Mouse (Mus musculus): ENCODE data around the gene Pcyox1. TPM values are rescaled to one million over a fixed set of nuclear protein-coding genes. Genes with fewer than 3 reads are reported as not detected.

The Pcyox1 gene
- 100 to 1,000 TPM in 1 of 2 experiments, 10 to 100 TPM in 1; 95.3 to 104 TPM for total RNA-seq (2021)

DNA sequence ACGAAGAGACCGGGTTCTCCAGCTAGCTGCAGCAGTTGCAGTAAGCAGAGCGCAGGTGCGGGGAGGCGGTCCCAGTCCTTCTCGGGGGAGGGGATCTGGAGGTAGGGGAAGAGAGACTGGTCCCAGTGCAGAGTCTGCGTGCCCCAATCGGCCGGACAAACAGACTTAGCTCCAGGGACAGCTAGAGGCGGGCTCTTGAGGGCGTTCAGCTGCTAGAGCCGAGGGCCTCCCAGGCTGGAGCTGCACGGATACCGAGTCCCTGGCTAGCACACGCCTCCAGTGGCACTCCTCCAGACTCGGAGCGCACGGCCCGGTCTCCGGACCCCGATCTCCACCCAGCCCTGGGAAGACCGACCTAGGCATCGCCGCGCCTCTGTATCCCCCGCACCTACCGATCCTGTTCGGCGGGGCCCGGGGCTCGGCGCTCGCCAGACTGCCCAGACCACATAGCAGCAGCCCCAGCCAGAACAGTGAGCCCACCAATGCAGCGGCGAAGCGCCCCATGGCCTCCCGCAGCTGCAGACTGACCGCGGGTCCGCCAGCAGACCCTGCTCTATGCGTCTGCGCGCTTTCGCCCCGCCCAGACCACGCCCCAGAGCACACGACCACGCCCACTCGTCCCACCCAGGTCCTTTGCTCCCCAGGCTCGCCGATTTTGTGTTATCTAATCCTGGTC is at the start of gene Pcyox1:
Gene Pcyox1 (minus strand): TSS at position 574 of the 676 bp plus-strand sequence.
- peak; percentile 87 to 89 for DNase-seq (ENCODE audit: low spot score in 2 of 2)
- intact Hi-C loops (cut with DNase I): loop anchor here (2.0 kb wide), 2 partner anchors 32 to 268 kb away; partner anchors contain the start of gene Fam136a

DNA sequence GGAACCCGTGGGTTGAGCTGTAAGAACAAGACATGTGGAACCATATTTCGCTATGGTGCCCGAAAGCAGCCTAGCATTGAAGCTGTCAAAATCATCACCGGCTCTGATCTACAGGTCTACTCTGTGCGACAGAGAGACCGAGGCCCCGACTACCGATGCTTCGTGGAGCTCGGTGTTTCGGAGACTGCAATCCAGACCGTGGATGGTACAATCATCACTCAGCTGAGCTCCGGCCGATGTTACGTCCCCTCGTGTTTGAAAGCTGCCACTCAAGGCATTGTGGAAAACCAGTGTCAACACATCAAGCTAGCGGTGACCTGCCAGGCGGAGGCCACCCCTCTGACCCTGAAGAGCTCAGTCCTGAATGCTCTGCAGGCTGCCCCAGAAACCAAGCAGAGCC is 48.6 kb upstream of the Pcyox1 start:
- DNase-seq (ENCODE audit: low spot score in 2 of 2): no peak
- intact Hi-C loops (cut with DNase I): no loop called here

DNA sequence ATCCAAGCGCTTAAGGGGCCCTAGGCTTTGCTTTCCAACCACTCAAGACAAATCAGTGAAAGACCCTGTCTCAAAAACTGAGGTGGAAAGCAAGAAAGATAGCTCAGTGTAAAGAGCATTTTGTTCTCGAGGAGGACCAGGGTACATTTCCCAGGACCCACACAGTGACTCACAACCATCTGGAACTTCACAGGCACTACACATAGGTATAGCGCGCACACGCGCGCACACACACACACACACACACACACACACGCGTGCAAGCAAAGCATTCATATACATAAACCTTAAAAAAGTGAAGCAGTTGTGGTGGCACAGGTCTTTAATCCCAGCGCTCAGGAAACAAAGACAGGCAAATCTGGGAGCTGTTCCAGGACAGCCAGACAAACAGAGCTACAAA is 44.6 kb upstream of the Pcyox1 start:
- intact Hi-C loops (cut with DNase I): no loop called here
- DNase-seq (ENCODE audit: low spot score in 2 of 2): peak in 1 of 2 experiments; percentile 37

DNA sequence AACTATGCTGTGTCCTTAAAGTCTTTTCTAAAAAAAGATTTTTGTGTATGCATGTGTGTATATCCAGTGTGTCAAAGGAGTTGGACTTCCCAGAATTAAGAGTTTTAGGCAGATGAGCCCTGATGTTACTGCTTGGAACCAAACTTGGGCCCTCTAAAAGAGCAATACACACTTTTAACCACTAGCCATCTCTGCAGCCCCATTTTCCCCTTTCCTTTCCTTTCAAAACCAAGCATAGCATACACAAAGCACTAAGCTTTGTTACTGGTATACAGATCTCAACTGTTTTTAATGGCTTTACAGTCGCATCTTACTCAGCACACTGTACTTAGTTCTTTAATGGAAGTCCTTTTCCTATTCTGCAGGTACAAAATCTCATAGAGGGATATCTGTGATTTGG is 42.6 kb upstream of the Pcyox1 start:
- intact Hi-C loops (cut with DNase I): no loop called here
- DNase-seq (ENCODE audit: low spot score in 2 of 2): no peak

DNA sequence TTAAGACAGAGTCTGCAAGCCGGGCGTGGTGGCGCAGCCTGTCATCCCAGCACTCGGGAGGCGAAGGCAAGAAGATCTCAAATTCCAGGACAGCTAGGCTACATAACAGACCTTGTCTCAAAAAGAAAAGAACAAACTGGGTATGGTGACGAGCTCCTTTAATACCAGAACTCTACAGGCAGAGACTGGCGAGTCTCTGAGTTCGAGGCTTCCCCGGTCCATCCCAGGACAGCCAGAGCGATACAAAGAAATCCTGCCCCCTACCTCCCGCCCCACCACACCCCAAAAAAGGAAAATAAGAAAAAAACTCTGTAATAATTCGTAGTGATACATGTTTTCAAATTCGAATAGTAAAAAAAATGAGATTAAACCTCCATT is 42.2 kb upstream of the Pcyox1 start:
- intact Hi-C loops (cut with DNase I): no loop called here

DNA sequence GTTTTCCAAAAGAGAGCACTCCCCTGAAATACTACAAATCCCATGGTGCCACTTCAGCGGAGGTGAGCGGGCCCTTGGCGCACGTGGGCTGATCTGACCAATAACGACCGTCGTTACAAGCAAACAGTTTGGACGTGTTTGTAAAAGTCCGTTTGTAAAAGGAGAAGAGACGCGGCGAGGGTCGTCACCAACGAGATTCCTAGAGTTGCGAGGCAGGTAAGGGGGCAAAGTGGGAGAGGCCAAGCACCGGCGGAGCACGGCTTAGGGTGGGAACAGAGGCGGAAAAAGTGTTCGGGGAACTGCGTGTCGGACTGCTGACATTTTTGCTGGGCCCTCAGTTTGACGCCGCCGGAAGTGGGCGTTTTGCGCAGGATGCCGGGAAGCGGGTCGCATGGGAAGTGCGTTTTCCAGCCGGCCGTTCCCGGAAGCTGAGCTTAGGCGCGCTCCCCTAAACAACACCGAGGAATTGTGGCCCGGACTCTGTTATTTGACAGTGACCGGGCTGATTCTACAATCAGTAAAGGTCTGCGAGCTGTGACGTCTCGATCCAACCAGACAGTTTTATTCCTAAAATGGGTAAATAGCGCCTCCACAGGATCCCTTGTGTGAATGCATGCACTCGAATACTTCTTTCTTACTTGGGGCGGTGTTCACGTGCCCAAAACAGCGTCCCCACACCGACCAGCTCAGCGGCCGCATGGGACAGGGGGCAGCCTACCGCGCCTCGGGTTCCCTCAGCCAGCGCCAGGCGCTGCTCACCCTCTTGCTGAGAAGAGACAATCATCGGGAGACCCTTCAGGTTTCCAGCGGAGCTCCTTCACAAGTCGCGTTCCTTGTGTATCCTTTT is 41.5 kb upstream of the Pcyox1 start, which contains the start of gene C87436:
Gene C87436 (plus strand): TSS at position 103 of the 847 bp plus-strand sequence.
- DNase-seq (ENCODE audit: low spot score in 2 of 2): peak; percentile 97 to 98
- intact Hi-C loops (cut with DNase I): loop anchor here (1.0 kb wide), 1 partner anchor 34 kb away; no protein-coding TSS in a partner anchor

More for the DNA sequence above, 42.2 kb upstream of the Pcyox1 start:
- DNase-seq (ENCODE audit: low spot score in 2 of 2): no peak

DNA sequence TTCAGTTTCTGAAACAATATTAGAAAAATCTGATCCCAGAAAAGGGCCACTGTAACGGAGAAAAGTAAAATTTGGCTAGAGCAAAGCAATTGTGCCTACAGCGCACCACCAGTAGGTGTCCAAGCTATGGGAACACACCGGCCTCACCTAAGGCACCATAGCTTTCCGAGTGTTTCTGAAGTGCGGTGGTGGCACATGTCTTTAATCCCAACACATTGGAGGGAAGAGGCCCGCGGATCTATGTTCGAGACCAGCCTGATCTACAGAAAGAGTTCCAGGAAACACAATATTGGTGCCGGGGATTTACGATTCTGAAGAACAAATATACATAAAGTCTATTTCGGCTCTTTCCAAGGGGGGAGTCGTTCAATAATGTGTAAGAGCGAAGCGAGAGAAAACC is 40.8 kb upstream of the Pcyox1 start:
- intact Hi-C loops (cut with DNase I): loop anchor here (1.0 kb wide), 1 partner anchor 35 kb away; no protein-coding TSS in a partner anchor
- DNase-seq (ENCODE audit: low spot score in 2 of 2): peak in 1 of 2 experiments; percentile 47

DNA sequence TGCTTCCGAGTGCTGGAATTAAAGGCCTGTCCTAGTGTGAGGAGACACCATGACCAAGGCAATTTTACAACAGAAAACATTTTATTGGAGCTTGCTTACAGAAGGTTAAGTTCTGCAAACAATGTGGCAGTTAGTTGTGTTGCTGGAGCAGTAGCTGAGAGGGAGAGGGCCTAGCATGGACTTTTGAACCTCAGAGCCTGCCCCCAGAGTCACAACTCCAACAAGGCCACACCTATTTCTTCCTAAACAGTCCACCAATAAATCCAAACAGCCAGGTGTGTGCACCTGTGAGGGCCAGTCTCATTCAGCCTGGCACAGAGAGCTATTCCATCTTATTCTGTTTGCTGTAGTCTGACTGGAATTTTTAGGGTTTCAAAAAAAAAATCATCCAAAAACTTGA is 36.7 kb upstream of the Pcyox1 start:
- intact Hi-C loops (cut with DNase I): no loop called here

DNA sequence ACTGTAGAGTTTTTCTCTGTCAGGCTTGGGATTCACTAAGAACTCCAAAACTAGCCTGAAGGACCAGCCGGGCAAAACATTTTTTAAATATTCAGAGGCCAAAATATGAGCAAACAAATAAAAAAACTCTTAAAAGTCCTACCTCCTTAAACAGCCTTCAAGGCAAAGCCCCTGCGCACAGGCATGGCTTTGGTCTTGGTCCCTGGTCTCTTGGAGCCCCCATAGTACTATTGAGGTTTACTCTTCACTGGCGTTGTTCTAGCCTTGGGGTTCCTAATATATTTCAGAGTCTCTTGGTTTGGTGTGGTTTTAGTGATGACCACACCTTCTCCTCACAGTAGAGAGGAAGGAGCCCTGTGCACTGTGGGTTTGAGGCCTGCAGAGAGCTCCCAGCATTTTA is 34.6 kb upstream of the Pcyox1 start:
- no peak for DNase-seq (ENCODE audit: low spot score in 2 of 2)
- intact Hi-C loops (cut with DNase I): no loop called here

More for the DNA sequence above, 36.7 kb upstream of the Pcyox1 start:
- no peak for DNase-seq (ENCODE audit: low spot score in 2 of 2)

DNA sequence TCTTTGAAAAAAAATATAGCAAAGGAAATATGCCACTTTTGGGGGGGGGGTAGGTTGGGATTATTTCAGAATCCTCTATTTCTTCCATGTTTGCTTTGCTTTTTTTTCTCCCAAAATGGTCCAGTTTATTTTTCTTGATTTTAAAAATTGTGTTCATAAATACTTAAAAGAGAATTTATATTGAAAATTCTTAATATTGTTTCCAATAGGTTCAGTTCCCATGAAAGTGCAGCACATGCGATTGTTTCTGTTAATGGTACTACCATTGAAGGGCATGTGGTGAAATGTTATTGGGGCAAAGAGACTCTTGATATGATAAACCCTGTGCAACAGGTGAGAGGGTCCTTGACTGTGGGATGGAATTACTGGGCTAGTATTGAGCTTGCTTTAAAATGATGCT is 29.4 kb upstream of the Pcyox1 start, which contains the start of gene Gm44790:
Gene Gm44790 (plus strand): TSS at position 301 of the 400 bp plus-strand sequence.
- no peak for DNase-seq (ENCODE audit: low spot score in 2 of 2)
- intact Hi-C loops (cut with DNase I): no loop called here

DNA sequence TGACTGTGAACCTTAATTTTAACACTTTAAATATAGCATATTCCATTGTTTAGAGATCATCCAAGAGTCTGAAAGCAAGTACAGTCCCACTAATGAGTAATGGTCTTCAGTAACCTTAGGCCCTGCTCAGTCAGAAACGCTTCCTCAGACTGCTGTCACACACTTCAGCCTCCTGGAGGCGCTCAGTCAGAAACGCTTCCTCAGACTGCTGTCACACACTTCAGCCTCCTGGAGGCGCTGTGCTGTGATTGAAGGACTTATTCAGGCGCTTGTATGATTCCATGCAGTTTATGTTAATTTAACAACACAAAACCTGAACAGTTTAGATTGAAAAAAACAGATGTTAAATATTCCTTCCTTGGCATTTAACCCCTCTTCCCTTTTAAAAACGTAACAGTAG is 23.5 kb upstream of the Pcyox1 start:
- intact Hi-C loops (cut with DNase I): no loop called here
- DNase-seq (ENCODE audit: low spot score in 2 of 2): no peak

DNA sequence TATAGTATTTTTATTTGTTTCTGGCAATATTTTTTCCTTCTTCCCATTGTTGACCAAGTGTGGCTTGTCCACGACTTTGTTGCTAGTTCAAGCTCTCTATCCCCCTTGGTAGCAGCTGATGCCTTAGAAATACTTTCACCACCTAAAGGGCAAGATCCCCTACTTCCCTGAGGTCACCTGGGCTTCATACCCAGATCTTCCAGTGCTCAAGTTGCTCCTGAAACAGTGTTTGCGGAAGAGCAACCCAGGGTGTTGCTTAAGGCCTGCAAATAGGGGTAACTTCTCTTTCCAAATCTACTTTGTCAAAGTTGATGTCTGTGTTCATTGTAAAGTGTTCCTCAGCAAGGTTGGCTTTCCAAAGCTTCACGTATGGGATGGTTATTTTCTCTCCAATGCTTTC is 22.3 kb upstream of the Pcyox1 start:
- no peak for DNase-seq (ENCODE audit: low spot score in 2 of 2)
- intact Hi-C loops (cut with DNase I): no loop called here

DNA sequence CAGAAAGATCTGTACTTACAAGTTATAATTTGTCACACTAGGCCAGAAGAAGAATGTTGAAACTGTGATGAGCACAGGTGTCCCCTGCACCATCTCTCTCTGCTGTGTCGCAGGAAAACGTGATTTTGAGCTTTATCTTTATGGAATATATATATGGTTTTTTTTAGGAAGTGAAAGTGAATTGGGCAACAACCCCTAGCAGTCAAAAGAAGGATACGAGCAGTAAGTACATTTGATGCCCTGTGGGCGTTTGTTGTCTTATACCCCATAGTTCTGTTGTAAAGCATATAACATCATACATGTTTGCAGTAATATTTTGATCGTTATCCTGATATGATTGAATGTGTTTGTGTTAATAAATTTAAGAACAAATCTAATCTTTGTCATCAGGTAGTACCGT is 21.8 kb upstream of the Pcyox1 start:
- no peak for DNase-seq (ENCODE audit: low spot score in 2 of 2)
- intact Hi-C loops (cut with DNase I): no loop called here

DNA sequence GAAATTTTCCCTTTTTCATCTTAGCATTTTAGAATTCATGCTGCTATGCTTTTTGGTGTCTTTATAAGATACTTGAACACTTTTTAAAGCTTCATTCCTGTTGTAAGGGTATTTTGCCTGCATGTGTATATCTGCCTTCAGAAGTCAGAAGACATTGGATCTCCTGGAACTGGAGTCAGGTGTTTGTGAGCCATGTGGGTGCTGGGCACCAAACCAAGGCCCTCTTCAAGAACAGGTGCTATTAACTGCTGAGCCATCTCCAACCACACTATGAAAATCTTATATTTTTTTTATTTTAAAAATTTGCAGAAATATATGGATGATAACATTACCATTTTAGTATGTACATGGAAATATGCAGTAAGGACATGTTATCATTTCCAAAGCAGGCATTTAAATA is 9.4 kb upstream of the Pcyox1 start:
- intact Hi-C loops (cut with DNase I): no loop called here
- DNase-seq (ENCODE audit: low spot score in 2 of 2): no peak

DNA sequence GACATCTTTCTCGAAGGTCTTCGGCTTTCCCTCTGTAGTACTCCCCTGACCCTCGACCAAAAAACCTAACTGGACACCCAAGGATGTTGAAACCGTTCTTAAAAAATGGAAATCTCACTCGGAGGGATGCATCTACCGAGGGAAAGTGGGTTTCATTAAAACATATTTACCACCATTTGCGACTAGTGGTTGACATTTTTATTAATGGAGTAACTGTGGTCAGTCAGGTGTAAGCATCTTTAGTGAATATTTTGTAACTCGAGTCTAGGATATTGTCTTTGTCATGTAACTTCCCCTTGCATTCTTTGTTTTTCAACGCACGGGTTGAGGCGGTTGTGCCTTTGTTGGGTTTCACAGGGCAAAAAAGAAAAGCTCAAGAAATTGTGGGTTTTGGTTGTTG is 8.0 kb upstream of the Pcyox1 start:
- intact Hi-C loops (cut with DNase I): no loop called here
- DNase-seq (ENCODE audit: low spot score in 2 of 2): no peak

DNA sequence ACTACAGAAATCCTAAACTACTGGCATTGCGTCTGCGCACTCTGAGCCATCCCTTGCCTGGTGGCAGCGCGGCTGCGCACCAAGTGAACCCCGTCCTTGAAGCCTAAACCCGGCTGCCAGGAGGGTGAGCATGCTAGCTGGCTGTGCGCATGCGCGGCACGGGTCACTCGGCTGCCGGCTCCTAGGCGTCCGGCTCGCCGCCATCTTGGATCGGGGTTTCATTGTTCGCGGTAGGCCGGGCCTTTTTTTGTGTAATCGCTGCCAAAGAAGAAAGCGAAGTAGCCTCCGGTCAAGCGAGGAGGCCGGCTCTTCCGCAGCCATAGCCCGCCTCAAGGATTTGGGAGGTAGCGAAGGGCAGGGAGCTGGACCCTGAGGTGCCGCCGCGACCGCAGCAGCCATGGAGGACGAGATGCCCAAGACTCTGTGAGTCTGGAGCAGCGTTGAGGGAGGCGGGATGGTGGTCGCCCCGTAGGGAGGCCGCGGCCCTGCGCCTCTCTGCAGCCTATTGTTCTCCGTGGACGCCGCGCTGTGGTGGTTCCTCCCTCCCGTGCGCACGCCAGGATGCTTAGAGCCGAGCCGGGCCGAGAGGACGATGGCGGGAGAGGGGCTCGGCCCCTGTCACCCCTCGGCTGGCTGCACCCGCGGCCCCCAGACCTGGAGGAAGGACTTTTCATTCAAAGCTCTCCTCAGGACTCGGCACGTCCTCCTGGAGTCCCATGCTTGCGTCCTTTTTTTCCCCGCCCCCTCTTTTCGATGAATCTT is 7.3 kb upstream of the Pcyox1 start, which contains the start of gene Tia1:
Gene Tia1 (plus strand): TSS at position 120 of the 762 bp plus-strand sequence.
- intact Hi-C loops (cut with DNase I): no loop called here
- DNase-seq (ENCODE audit: low spot score in 2 of 2): peak; percentile 97 to 98

DNA sequence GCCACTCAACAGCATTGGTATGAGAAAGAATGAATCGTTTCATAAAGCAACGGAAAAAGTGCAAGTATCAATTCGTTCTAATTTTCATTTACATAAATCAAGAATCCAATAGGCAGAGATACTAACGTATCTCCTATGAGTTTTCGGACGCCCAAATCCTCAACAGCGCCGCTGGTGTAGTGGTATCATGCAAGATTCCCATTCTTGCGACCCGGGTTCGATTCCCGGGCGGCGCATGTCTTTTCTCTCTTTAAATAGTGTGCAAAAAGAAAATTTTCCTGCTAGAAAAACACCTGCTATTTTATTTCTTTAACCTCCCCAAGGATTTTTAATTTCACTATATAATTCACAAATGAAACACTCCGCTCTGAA is 6.8 kb upstream of the Pcyox1 start:
- intact Hi-C loops (cut with DNase I): no loop called here
- DNase-seq (ENCODE audit: low spot score in 2 of 2): peak; percentile 92 to 96

DNA sequence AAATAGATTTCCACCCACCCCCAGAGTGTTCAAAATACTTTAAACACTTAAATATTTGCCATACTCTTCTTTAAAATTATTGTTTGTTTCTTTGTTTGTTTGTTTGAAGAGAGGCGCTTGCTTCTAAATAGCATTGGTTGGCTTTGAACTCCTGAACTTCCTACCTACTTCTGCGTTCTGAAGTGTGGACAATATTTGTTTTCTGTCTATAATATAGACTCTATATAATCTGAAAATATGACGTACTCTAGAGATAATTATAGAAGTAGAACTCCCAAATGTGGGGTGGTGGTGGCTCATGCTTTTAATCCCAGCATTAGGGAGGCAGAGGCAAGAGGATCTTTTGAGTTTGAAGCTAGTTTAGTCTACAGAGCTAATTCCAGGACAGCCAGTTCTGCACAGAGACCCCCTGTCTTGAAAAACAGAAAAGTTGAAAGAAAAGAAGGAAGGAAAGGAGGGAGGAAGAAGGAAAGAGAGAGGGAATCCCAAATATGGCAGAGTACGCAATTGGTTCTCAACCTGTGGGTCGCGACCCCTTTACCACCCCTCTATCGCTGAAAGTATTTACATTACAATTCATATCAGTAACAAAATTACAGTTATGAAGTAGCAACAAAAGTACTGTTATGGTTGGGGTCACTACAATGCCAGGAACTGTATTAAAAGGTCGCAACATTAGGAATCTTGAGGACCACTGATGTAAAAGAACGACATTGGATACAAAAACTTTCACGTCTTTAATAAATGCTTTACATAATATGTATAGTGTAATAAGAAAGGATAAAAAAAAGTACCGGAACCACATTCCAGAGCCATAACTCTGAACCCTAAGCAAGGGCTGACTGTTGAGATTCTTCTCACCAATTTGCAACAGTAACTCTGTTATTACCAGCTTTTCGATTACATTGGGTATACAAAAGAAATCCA is 6.0 kb upstream of the Pcyox1 start:
- no peak for DNase-seq (ENCODE audit: low spot score in 2 of 2)
- intact Hi-C loops (cut with DNase I): no loop called here

DNA sequence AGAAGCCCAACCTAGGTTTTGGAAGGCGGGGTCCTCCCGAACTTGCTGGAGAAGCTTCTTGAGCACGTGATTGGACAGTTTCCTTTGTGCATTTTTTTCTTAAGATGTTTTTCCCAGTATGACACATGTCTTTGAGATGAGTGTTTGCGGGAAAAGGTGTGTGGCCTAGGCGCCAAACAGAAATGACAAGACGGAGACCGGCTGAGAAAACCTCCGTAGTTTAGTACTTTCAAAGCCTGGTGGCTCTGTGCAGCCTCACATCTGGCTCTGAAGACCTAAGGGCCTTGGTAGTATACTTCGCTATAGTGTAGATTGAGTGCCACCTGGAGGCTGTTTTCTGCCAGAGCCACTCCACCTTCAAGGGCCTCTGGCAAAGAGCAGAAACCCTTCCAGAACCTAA is 4.0 kb upstream of the Pcyox1 start:
- DNase-seq (ENCODE audit: low spot score in 2 of 2): peak; percentile 51 to 67
- intact Hi-C loops (cut with DNase I): no loop called here
